Mouse (Mus musculus) lung, adult 2 months (tissue): Measurements from ENCODE around the gene Bard1. TPM values are rescaled to one million over a fixed set of nuclear protein-coding genes. Genes with fewer than 3 reads are reported as not detected.

Experiments
- DNase-seq: peaks from one replicate; pipeline ENCODE4 v3.0.0; 2022
- H3K4me1 ChIP-seq: fragments of 200-500 bp; 2 replicates; pipeline ENCODE4 v1.6.1; 2011; ENCODE audit warnings: low read length; ENCODE audit not compliant: control insufficient read depth, insufficient read depth
- H3K4me3 ChIP-seq: fragments of 200-500 bp; replicated peaks from 2 replicates; pipeline ENCODE3; 2011; ENCODE audit warnings: low read depth, mild to moderate bottlenecking, control low read depth, low read length; ENCODE audit errors: extremely low read depth
- CTCF ChIP-seq: fragments of 200-500 bp; IDR thresholded peaks from 2 replicates; pipeline ENCODE4 v1.5.1; 2011; ENCODE audit warnings: mild to moderate bottlenecking, low read length, control low read depth; ENCODE audit not compliant: insufficient read depth
- POLR2A ChIP-seq: fragments of 200-500 bp; IDR thresholded peaks from 2 replicates; pipeline ENCODE4 v1.6.1; 2011; ENCODE audit warnings: low read depth, mild to moderate bottlenecking, control low read depth, low read length, borderline replicate concordance; ENCODE audit errors: extremely low read depth
- WGBS: fragments of 180-500 bp; shearing (Covaris S2); methylation state at CpG from one replicate; pipeline ENCODE4 v1.1.7; 2018; 5-methylcytosine and 5-hydroxymethylcytosine counted together
- polyA plus RNA-seq: library from polyadenylated mRNA; depleted of rRNA; stranded (reverse); fragments of >200 nt; gene quantifications from 2 replicates; pipeline ENCODE4 v1.2.3, GENCODE M21; 2012

The Bard1 gene
- polyA plus RNA-seq, 1 experiment = 0.78 TPM

GRCm38 (mm10) chr1:71004177-71004576 is 98.8 kb downstream of the Bard1 start:
- Histone ChIP-seq H3K4me1 (no peaks in the 10 kb centered on the region), H3K4me3 (no peak overlapping the region)
- WGBS = 18% methylated on average over 1 of the region's 1 CpGs
- no peak for DNase-seq
- TF ChIP-seq POLR2A = no peak

GRCm38 (mm10) chr1:71003741-71004140 is 99.2 kb downstream of the Bard1 start:
- no peak for DNase-seq
- Histone ChIP-seq H3K4me1 (no peaks in the 10 kb centered on the region), H3K4me3 (no peak overlapping the region)
- TF ChIP-seq POLR2A (no peak), CTCF (no peak)
- 26% methylated on average over 1 of the region's 1 CpGs for WGBS

GRCm38 (mm10) chr1:70997377-70997993 is 105.5 kb downstream of the Bard1 start:
- DNase-seq = no peak
- TF ChIP-seq POLR2A (no peak), CTCF (no peak)
- 43% methylated on average over 10 of the region's 10 CpGs for WGBS
- no peak overlapping the region for H3K4me3 ChIP-seq
- H3K4me1 ChIP-seq = peaks cover 3% of the 10 kb centered on the region; the same call in 1 of the 2 replicates

GRCm38 (mm10) chr1:70996766-70997165 is 106.2 kb downstream of the Bard1 start:
- 46% methylated on average over 3 of the region's 3 CpGs for WGBS
- DNase-seq = no peak
- H3K4me1 ChIP-seq = peaks cover 3% of the 10 kb centered on the region; the same call in 1 of the 2 replicates
- TF ChIP-seq CTCF (no peak), POLR2A (no peak)
- no peak overlapping the region for H3K4me3 ChIP-seq
